Mouse (Mus musculus) midbrain, embryonic 12.5 days (tissue): ENCODE results near the gene Neurl3. TPM values are rescaled to one million over a fixed set of nuclear protein-coding genes. Genes with fewer than 3 reads are reported as not detected.

Experiments used
- ATAC-seq: fragments of 200-750 bp; cut with Nextera tagmentation; 2 replicates; pipeline ENCODE4 v1.8.0; 2017; ENCODE audit warnings: low read depth, moderate TSS enrichment, moderate library complexity; ENCODE audit not compliant: low FRiP score
- H3K27ac ChIP-seq: fragments of 300-500 bp; sonication (generic); replicated peaks from 2 replicates; pipeline ENCODE4 v1.5.1; 2016; ENCODE audit warnings: mild to moderate bottlenecking
- H3K27me3 ChIP-seq: fragments of 300-500 bp; sonication (generic); 2 replicates; pipeline ENCODE4 v1.6.1; 2016; ENCODE audit warnings: mild to moderate bottlenecking
- H3K36me3 ChIP-seq: fragments of 300-500 bp; sonication (generic); 2 replicates; pipeline ENCODE4 v1.6.1; 2016
- H3K4me1 ChIP-seq: fragments of 300-500 bp; sonication (generic); 2 replicates; pipeline ENCODE4 v1.6.1; 2016
- H3K4me2 ChIP-seq: fragments of 300-500 bp; sonication (generic); replicated peaks from 2 replicates; pipeline ENCODE4 v1.6.1; 2016; ENCODE audit warnings: mild to moderate bottlenecking, moderate library complexity
- H3K4me3 ChIP-seq: fragments of 300-500 bp; sonication (generic); 2 replicates; pipeline ENCODE4 v1.5.1; 2016; ENCODE audit warnings: mild to moderate bottlenecking
- H3K9ac ChIP-seq: fragments of 300-500 bp; sonication (generic); replicated peaks from 2 replicates; pipeline ENCODE4 v1.6.1; 2016; ENCODE audit warnings: mild to moderate bottlenecking, moderate library complexity
- H3K9me3 ChIP-seq: fragments of 300-500 bp; sonication (generic); 2 replicates; pipeline ENCODE4 v1.6.1; 2016; ENCODE audit warnings: mild to moderate bottlenecking
- WGBS: fragments of 180-500 bp; shearing (Covaris S2); methylation state at CpG from one replicate; pipeline ENCODE4 v1.1.7; 2016; 5-methylcytosine and 5-hydroxymethylcytosine counted together
- polyA plus RNA-seq: library from polyadenylated mRNA; unstranded; fragments of >200 nt; fragmentation: Nextera tagmentation; extraction: Ambion mirVana; gene quantifications from 2 replicates; pipeline ENCODE4 v1.2.1, GENCODE M21; 2016

Gene Neurl3
- polyA plus RNA-seq, 1 experiment from 2014 or later, result 0.31 TPM

DNA sequence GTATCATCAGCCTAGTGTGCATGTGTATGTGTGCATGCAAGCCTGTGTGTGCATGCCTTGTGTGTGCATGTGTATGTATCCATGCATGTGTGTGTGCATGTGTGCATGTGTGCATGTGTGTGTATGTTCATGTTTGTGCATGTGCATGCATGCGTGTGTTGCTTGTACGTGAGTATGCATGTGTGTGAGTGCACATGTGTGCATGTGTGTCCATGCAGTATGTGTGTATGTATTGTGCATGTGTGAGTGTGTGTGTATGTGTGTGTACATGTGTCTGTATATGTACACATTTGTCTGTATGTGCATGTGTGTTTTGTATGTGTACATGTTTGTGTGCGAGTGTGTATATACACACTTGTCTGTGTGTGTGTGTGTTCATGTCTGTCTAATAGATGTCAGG is 6.9 kb downstream of the Neurl3 start:
- H3K4me1 ChIP-seq, result no peaks in the 10 kb centered on the region
- H3K4me2 ChIP-seq, result no peak overlapping the region
- no peak overlapping the region for H3K27ac ChIP-seq
- 98% methylated on average over 3 of the region's 3 CpGs for WGBS
- no peak for ATAC-seq
- H3K9ac ChIP-seq, result no peak overlapping the region
- H3K27me3 ChIP-seq, result peaks cover 31% of the 10 kb centered on the region
- no peak overlapping the region for H3K4me3 ChIP-seq
- no peaks in the 10 kb centered on the region for H3K36me3 ChIP-seq
- no peaks in the 10 kb centered on the region for H3K9me3 ChIP-seq

- WGBS, result 85% methylated on average over 6 of the region's 6 CpGs
- no peak for ATAC-seq
Observed at GRCm38 (mm10) chr1:36266293-36266692, 8.2 kb downstream of the Neurl3 start.

GRCm38 (mm10) chr1:36263833-36264488 is 10.5 kb downstream of the Neurl3 start:
- Histone ChIP-seq H3K4me1 (no peaks in the 10 kb centered on the region), H3K36me3 (no peaks in the 10 kb centered on the region), H3K4me2 (no peak overlapping the region), H3K4me3 (no peak overlapping the region), H3K27me3 (peaks cover 6% of the 10 kb centered on the region), H3K9me3 (no peaks in the 10 kb centered on the region), H3K27ac (no peak overlapping the region), H3K9ac (no peak overlapping the region)
- no peak for ATAC-seq
- 80% methylated on average over 13 of the region's 13 CpGs for WGBS

More at GRCm38 (mm10) chr1:36266293-36266692, 8.2 kb downstream of the Neurl3 start:
- Histone ChIP-seq H3K27ac (no peak overlapping the region), H3K36me3 (no peaks in the 10 kb centered on the region), H3K4me2 (no peak overlapping the region), H3K4me1 (no peaks in the 10 kb centered on the region), H3K9me3 (no peaks in the 10 kb centered on the region), H3K4me3 (no peak overlapping the region), H3K27me3 (peaks cover 29% of the 10 kb centered on the region), H3K9ac (no peak overlapping the region)

GRCm38 (mm10) chr1:36261708-36262504 is 12.6 kb downstream of the Neurl3 start:
- Histone ChIP-seq H3K9me3 (no peaks in the 10 kb centered on the region), H3K27me3 (peaks cover 5% of the 10 kb centered on the region; the same call in 1 of the 2 replicates), H3K4me3 (no peak overlapping the region), H3K4me2 (no peak overlapping the region), H3K9ac (no peak overlapping the region), H3K27ac (no peak overlapping the region), H3K36me3 (no peaks in the 10 kb centered on the region), H3K4me1 (no peaks in the 10 kb centered on the region)
- WGBS, result 87% methylated on average over 19 of the region's 19 CpGs
- ATAC-seq, result no peak

DNA sequence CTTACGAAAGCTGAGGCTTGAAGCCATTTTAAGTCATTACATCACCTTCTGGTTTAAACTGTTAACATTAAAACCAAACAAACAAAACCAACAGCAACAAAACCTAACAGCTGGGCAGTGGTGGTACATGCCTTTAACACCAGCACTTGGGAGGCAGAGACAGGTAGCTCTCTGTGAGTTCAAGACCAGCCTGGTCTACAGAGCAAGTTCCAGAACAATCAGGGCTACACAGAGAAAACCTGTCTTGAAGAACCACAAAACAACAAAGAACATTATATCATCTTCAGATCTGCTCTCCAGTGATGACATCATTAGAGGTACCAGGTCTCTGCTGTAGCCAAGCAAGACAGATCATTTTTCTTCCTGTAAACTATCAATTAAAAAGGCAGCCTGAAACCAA is 14.1 kb downstream of the Neurl3 start:
- Histone ChIP-seq H3K4me2 (no peak overlapping the region), H3K4me3 (no peak overlapping the region), H3K36me3 (no peaks in the 10 kb centered on the region), H3K9me3 (peaks cover 5% of the 10 kb centered on the region; the same call in 1 of the 2 replicates), H3K4me1 (no peaks in the 10 kb centered on the region; the same call in 1 of the 2 replicates), H3K27ac (no peak overlapping the region), H3K9ac (no peak overlapping the region), H3K27me3 (peaks cover 18% of the 10 kb centered on the region)
- WGBS, result 94% methylated on average over 1 of the region's 1 CpGs
- ATAC-seq, result no peak

DNA sequence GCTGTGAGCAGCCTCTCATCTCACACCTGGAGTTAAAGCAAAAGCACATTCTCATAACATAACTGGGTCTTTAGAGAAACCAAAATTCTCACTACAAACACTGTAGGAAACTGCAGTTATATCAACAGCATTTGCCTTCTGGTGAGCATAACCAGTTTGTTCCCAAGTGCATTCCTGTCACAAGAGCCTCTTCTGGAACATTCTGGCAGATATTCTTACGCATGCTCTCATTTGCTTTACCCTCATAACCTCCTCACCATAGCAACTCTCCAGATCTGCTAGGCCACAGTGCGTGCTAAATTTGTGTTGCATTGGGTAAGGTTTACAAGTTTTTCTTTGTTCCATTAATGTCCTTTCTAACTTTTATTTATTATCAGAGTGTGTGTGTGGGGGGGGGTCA is 15.2 kb downstream of the Neurl3 start:
- no peak for ATAC-seq
- no peak overlapping the region for H3K9ac ChIP-seq

DNA sequence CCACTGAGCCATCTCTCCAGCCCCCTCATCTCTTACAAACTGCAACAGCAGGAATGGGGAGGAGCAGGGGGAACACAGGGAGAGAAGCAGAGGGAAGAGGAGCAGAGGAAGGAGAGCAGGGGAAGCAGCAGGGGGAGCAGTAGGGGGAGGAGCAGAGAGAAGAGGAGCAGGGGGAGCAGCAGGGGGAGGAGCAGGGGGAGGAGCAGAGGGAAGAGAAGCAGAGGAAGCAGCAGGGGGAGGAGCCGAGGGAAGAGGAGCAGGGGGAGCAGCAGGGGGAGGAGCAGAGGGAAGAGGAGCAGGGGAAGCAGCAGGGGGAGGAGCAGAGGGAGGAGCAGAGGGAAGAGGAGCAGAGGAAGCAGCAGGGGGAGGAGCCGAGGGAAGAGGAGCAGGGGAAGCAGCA is 15.8 kb downstream of the Neurl3 start:
- no peaks in the 10 kb centered on the region for H3K36me3 ChIP-seq
- 78% methylated on average over 2 of the region's 2 CpGs for WGBS
- no peak overlapping the region for H3K9ac ChIP-seq
- no peak overlapping the region for H3K4me3 ChIP-seq
- no peak for ATAC-seq
- no peak overlapping the region for H3K27ac ChIP-seq
- peaks cover 5% of the 10 kb centered on the region; the same call in 1 of the 2 replicates for H3K9me3 ChIP-seq
- H3K27me3 ChIP-seq, result peaks cover 24% of the 10 kb centered on the region
- H3K4me1 ChIP-seq, result peaks cover 9% of the 10 kb centered on the region
- no peak overlapping the region for H3K4me2 ChIP-seq

More for the DNA sequence above, 15.2 kb downstream of the Neurl3 start:
- H3K4me1 ChIP-seq, result peaks cover 9% of the 10 kb centered on the region
- no peak overlapping the region for H3K4me2 ChIP-seq
- no peak overlapping the region for H3K27ac ChIP-seq
- 95% methylated on average over 2 of the region's 2 CpGs for WGBS
- H3K36me3 ChIP-seq, result no peaks in the 10 kb centered on the region
- peaks cover 24% of the 10 kb centered on the region for H3K27me3 ChIP-seq
- H3K4me3 ChIP-seq, result no peak overlapping the region
- peaks cover 5% of the 10 kb centered on the region; the same call in 1 of the 2 replicates for H3K9me3 ChIP-seq

DNA sequence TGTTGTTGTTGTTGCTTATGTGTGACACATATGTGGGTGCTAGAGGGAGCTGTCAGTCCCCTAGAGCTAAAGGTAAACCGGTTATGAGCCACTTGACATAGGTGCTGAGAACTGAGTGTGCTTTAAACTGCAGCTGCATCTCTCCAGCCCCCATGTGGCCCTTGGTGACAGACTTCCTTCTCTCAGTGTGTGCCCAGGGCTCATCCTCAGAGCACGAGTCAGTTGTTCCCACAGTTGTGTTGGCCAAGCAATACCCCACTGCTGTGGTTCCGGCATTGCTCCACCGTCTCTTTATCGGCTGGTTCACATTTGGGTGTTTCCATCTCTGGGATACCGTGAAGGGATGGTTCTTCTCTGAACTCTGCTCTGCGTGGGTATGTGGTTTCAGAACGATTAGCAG is 17.2 kb downstream of the Neurl3 start:
- Histone ChIP-seq H3K4me2 (no peak overlapping the region), H3K36me3 (no peaks in the 10 kb centered on the region), H3K4me3 (no peak overlapping the region), H3K9ac (no peak overlapping the region), H3K9me3 (peaks cover 5% of the 10 kb centered on the region; the same call in 1 of the 2 replicates), H3K4me1 (peaks cover 9% of the 10 kb centered on the region), H3K27ac (no peak overlapping the region), H3K27me3 (peaks cover 27% of the 10 kb centered on the region)
- no peak for ATAC-seq
- WGBS, result 87% methylated on average over 8 of the region's 8 CpGs

DNA sequence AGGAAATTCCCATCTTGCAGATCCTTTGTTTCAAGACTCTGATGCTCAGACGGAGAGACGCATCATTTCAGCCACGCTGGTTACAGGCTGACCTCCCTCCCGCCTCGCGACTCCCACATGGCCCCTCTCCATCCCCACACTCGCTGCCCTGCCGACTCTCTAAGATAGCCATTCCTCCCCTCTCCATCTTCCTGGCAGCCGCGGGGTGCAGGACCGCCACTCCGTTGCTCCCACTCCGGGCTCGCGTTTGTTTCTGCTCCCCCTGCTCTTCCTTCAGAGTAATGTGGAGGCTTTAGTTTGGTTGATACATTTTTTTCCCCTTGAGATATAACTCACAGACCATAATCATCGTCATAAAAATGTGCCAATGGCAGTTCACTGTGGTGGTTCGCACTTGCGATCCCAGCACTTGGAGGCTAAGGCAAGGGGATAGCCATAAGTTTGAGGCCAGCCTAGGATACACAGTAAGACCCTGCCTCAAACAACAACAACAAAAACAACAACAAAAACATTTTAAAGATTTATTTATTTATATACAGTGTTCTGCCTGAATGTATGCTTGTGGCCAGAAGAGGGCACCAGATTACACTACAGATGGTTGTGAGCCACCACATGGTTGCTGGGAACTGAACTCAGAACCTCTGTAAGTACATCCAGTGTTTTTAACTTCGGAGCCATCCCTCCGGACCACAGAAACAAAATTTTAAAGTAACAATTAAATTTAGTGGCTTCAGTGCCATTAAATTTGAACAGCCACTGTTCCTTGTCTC is 18.4 kb downstream of the Neurl3 start:
- WGBS, result 25% methylated on average over 20 of the region's 20 CpGs
- Histone ChIP-seq H3K9ac (no peak overlapping the region), H3K4me2 (peak overlapping the region; percentile 32), H3K36me3 (no peaks in the 10 kb centered on the region), H3K27ac (no peak overlapping the region), H3K27me3 (peaks cover 27% of the 10 kb centered on the region), H3K4me3 (0 out of 2 replicates have a peak overlapping the region, but pooled peaks have one; percentile 9), H3K4me1 (peaks cover 16% of the 10 kb centered on the region), H3K9me3 (peaks cover 5% of the 10 kb centered on the region; the same call in 1 of the 2 replicates)
- ATAC-seq, result no peak

- Histone ChIP-seq H3K4me1 (peaks cover 17% of the 10 kb centered on the region), H3K27me3 (peaks cover 27% of the 10 kb centered on the region), H3K9me3 (peaks cover 5% of the 10 kb centered on the region; the same call in 1 of the 2 replicates), H3K4me2 (peak overlapping the region; percentile 46), H3K36me3 (no peaks in the 10 kb centered on the region), H3K27ac (no peak overlapping the region), H3K9ac (peak overlapping the region; percentile 28; the same call in 1 of the 2 replicates), H3K4me3 (peak overlapping the region; percentile 25)
- peak; percentile 25; the same call in 1 of the 2 replicates for ATAC-seq
- WGBS, result 7% methylated on average over 25 of the region's 25 CpGs
Observed at GRCm38 (mm10) chr1:36254635-36255360, 19.7 kb downstream of the Neurl3 start.

DNA sequence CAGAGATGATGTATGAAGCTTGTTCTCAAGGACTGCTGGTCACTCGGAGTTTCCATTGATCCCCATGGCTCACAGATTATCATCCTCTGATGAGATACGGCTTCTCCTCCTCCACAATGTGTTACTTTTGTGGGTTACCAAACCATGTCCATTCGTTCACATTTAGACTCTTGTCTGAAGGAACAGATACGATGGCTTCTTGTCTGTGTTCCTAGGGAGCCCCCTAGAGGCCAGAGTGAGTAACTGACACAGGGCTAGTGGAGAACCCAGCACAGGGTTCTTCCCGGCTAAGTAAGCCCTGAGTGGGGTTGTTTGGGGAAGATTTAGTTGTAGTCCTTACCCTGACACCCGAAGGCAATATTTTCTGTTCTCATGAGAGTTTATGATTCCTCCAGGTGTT is 21.7 kb downstream of the Neurl3 start:
- Histone ChIP-seq H3K4me2 (no peak overlapping the region), H3K9ac (no peak overlapping the region), H3K4me1 (peaks cover 17% of the 10 kb centered on the region), H3K27me3 (peaks cover 27% of the 10 kb centered on the region), H3K9me3 (peaks cover 5% of the 10 kb centered on the region; the same call in 1 of the 2 replicates), H3K36me3 (no peaks in the 10 kb centered on the region), H3K27ac (no peak overlapping the region), H3K4me3 (no peak overlapping the region)
- WGBS, result 9% methylated on average over 6 of the region's 6 CpGs
- ATAC-seq, result peak; percentile 56; the same call in 1 of the 2 replicates
